Mouse (Mus musculus) bone marrow, adult 2 months (tissue): ENCODE measurements at regions not wholly inside any gene's neighbourhood (a gene's known extent, or its start where the extent isn't known, plus 50 kb on each side); places are given as distances from the start of the nearest gene placed in this dataset.

Experiments used
- CTCF ChIP-seq: fragments of 200-500 bp; IDR thresholded peaks from 2 replicates; pipeline ENCODE4 v1.5.1; 2011; ENCODE audit warnings: low read length, control low read depth; ENCODE audit not compliant: control insufficient read depth, insufficient read depth
- POLR2A ChIP-seq: fragments of 200-500 bp; IDR thresholded peaks from 2 replicates; pipeline ENCODE4 v1.6.1; 2011; ENCODE audit warnings: low read depth, mild to moderate bottlenecking, control low read depth, low read length, borderline replicate concordance; ENCODE audit not compliant: control insufficient read depth

GRCm38 (mm10) chr6:100100565-100101133 is 186.6 kb downstream of the Rybp start:
- TF ChIP-seq POLR2A (no peak), CTCF (no peak)
